Mouse (Mus musculus) gonadal fat pad, adult 2 months (tissue): ENCODE data around the gene Wdr37. TPM values are rescaled to one million over a fixed set of nuclear protein-coding genes. Genes with fewer than 3 reads are reported as not detected.
"Not testable (repeated sequence)": the region's sequence is repeated elsewhere in the genome, so short reads cannot be mapped to it uniquely, and the experiment has no call there.

Experiments used
- DNase-seq: peaks from one replicate; pipeline ENCODE4 v3.0.0-alpha.2; 2012; ENCODE audit warnings: low read depth
- polyA plus RNA-seq: library from polyadenylated mRNA; depleted of rRNA; stranded (reverse); fragments of >200 nt; gene quantifications from 2 replicates; pipeline ENCODE4 v1.2.3, GENCODE M21; 2012; rRNA removed

Gene Wdr37
- polyA plus RNA-seq, result 14.4 and 14.8 TPM in 2 replicates

- no peak for DNase-seq
These were observed at the start of gene Wdr37 for GRCm38 (mm10) chr13:8871314-8871962. TSS of gene Wdr37 (minus strand) at chr13:8871909.

GRCm38 (mm10) chr13:8913890-8914289 lies 42.2 kb upstream of the Wdr37 start:
- not testable (repeated sequence) for DNase-seq

GRCm38 (mm10) chr13:8905986-8906385 lies 34.3 kb upstream of the Wdr37 start:
- not testable (repeated sequence) for DNase-seq

DNA sequence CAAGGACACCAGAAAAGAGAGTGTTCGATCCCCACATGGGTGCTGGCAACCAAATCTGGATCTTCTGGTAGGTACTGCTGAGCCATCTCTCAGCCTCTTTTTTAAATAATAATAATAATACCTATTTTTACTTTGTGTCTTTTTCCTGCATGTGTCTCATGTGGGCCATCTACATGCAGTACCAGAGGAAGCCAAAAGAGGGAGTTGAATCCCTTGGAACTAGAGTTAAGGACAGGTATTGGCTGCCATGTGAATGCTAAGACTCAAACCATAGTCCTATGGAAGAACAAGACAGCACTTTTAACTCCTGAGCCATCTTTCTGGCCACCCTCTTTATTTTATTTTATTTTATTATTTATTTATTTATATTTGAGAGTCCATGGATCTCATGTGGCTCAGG lies 16.9 kb upstream of the Wdr37 start:
- DNase-seq, result no peak

GRCm38 (mm10) chr13:8886185-8886560 lies 14.5 kb upstream of the Wdr37 start:
- DNase-seq, result no peak

DNA sequence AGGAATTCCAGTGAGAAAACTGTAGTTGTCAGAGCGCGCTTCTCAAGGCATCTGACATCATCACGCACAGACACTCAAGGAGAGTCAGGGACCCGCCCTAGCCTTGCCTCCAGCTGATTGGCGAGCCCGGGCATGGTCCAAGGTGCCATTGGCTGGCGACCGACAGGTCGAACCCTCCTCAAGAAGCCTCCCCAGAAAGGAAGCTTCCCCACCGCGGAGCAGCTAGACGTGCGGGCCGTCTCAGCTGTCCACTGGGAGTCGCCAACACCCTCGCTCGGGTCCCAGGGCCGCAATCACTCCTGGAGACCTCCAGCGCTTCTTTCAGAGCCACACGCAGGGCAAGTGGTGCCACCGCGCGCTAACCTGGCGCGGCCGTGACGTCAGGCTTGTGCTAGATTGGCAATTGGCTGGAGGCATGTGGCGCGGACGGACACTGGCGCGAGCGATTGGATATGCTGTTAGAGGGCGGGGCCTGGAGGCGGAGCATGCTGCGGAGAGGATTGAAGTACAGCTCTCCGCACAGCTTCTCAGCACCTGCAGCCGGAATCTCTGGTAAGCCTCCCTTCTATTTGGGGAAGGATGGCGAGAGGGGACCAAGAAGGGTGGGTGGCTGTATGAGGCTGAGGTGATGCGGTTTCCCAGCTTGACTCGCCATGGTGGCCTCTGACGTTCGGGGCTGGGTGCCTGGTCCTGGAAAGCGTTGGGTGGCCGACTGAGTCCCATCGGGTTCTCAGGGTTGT lies 13.9 kb upstream of the Wdr37 start, which contains the start of gene Idi1:
Gene Idi1 (plus strand): TSS at position 57 of the 740 bp plus-strand sequence.
- DNase-seq, result no peak

GRCm38 (mm10) chr13:8883870-8884269 lies 12.2 kb upstream of the Wdr37 start:
- not testable (repeated sequence) for DNase-seq

DNA sequence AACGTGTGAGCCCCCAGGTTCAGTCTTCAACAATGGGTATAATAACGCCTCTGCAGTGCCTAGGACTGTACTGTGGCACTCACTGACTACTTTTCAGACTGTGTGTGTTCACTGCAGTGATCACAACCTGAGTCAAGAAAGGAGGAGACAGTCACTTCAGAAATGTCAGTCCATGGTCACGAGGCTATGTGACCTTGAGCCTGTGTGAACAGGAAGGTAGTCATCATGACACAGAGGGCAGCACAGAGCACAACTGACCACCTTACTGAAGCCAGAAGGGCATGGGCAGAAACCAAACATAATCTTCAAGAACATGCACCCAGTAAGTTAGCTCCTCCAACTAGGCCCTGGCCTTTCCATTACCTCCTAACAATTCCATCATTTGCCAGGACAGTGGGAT lies 9.9 kb upstream of the Wdr37 start:
- DNase-seq, result no peak

GRCm38 (mm10) chr13:8873776-8874175 lies 2.1 kb upstream of the Wdr37 start:
- no peak for DNase-seq

- no peak for DNase-seq
These were observed 997 bp downstream of the Wdr37 start for GRCm38 (mm10) chr13:8870510-8871313.

DNA sequence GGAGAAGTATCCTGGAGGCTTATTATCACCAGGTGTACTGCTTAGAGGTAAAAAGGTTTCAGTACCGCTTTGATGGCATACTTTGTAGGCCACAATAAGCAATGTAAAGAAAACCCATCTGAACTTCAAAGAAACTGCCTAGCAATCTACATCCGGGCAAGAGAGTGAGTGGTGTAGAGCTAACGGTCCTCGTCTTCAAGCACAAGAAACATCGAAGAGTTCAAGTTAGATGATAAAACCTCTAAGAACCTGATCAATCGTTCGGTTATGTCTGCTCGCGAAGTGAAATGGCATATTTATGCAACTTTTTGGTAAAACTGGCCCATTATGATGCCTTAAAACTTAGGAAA lies 1.6 kb downstream of the Wdr37 start:
- no peak for DNase-seq

- DNase-seq, result no peak
These were observed 2.0 kb downstream of the Wdr37 start for GRCm38 (mm10) chr13:8869578-8870157.

DNA sequence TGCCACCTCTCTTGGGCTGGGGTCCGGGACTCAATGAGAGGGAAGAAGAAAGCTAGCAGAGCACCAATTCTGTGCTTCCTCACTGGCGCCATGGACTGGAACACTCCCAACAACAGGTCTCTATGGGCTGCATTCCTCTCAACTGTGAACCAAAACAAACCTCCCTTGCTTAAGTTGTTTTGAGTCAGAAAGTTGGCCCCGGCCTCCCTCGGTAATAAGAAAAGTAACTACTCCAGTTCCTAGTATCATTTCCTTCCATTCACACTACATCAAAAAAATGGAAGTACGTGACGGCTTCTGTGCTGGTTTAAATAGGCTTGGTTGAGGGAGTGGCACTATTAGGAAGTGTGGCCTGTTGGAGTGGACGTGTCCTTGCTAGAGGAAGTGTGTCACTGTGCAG lies 5.1 kb downstream of the Wdr37 start:
- DNase-seq, result no peak

GRCm38 (mm10) chr13:8864990-8865389 lies 6.7 kb downstream of the Wdr37 start:
- DNase-seq, result no peak

DNA sequence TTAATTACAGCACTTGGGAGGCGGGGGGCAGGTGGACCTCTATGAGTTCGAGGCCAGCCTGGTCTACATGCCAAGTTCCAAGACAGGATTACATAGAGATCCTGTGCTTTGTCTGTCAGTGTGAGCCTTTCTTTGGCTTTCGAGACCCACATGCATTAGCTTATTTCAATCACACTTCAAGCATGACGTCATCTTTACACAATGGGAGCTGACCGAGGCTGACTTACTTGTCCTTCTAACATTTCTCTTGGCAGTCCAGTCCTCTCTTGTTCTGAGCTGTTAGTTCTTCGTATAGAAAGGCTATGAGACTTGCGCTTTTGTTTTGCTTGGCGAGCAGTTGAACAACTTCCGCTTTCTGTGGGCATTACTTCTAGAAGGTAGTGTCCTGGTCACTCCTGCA lies 10.8 kb downstream of the Wdr37 start:
- no peak for DNase-seq

DNA sequence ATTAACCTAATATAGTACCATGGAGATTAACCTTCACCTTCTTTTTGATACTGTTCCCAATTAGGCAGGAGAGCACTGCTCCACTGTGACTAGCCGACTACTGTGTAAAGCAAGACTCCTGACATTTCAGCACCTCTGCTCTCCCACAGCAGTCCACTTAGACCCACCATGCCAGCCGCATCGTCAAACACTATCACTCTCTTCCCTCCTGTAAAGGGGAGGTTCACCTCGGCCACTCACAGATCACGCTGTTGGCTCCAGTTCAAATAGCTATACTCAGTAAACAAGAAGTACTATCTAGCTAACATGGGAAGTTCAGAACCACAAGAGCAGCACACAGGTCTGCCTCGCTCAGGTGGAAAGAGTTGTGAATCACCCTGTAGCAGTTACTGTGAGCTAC lies 13.3 kb downstream of the Wdr37 start:
- DNase-seq, result no peak

DNA sequence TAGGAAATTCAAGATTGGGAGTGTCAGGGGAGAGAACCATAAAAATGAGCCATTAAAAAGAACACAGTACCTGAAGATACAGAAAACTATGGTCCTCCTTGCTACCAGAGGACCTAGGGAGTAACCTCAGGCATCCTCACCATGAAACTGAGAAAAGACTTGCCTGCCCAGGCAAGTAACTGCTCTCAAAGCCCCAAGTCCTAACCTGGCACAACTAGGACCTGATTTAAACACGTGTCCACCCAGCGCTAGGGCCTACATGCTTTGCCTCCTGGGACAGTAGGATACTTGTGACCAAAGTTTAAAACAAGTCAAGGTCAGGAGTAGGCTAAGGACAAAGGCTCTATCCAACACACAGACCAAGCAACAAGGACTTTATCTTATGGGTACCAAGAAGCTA lies 16.9 kb downstream of the Wdr37 start:
- DNase-seq, result no peak

DNA sequence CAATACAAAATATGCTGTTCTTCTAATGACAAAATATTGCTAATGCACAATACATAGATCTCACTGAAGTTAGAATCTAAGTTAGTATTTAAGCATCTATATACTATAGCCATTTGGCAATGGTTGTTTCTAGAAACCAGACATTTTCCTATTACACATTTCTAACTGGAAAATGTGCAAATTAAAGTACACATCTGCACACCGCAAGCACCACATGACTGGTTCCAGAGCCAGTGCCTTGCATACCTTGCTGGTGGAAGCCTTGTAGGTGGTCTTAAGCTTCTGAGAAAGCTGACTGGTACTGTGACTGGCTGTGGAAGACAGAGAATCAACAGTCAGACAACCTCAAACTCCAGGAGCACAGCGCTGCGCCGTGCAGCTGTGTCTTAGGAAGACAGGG lies 18.3 kb downstream of the Wdr37 start:
- DNase-seq, result no peak

DNA sequence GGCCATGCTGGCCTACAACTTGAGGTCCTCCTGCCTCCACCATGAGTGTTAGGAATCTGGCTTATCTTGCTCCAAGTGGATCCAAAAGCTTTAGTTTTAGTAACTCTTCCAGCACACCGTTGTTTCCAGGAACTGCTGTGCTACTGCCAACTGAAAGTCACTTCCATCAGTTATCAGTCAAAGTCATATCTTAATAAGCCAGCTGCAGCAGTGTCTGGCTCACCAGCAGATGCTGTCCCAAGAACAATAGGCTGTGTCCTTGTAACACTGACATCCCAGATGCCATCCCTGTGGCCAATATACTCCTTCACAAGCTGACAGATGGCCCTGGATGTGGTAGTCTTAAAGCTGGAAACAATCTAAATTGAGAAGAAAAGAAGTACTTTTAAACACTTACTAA lies 22.4 kb downstream of the Wdr37 start:
- no peak for DNase-seq

DNA sequence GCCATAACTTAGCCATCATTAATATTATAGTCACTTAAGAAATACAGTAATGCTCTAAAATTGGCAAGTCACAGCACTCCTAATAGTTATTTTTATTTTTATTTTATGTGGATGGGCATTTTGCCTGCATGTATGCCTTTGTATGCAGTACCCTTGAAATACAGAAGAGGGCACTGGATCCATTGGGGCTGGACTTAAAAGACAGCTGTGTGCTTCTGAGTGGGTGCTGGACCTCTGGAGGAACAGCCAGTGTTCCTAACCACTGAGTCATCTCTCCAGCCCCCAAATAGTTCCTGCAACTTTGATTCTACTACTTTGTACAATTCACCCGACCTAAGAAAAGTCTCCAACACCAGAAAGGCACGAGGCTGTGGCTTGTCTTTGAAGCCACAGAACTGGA lies 24.0 kb downstream of the Wdr37 start:
- no peak for DNase-seq

DNA sequence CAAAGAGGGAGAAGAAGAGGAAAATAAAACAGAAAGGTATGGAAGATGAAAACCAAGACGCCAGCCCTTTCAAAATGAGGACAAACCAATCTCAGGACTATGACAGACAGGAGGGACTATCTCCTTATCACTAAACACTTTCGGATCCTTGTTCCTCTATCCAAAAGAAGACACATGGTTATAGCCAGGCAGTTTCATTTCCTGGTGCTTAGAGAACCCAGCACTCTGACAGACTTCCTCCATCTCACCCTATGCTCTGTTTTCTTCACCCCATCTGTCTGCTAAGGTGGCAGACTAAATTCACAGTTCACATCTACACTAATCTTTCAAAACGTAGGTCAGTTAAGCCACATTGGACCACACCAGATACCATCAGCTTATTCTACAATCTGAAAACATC lies 29.4 kb downstream of the Wdr37 start:
- DNase-seq, result no peak

- not testable (repeated sequence) for DNase-seq
These were observed 29.9 kb downstream of the Wdr37 start for GRCm38 (mm10) chr13:8841846-8842245.
